Mouse (Mus musculus) bone marrow, adult 2 months (tissue): Measurements from ENCODE around the gene B3gnt2.

ENCODE experiments used
- CTCF ChIP-seq: fragments of 200-500 bp; IDR thresholded peaks from 2 replicates; pipeline ENCODE4 v1.5.1; 2011; ENCODE audit warnings: low read length, control low read depth; ENCODE audit not compliant: control insufficient read depth, insufficient read depth
- POLR2A ChIP-seq: fragments of 200-500 bp; IDR thresholded peaks from 2 replicates; pipeline ENCODE4 v1.6.1; 2011; ENCODE audit warnings: low read depth, mild to moderate bottlenecking, control low read depth, low read length, borderline replicate concordance; ENCODE audit not compliant: control insufficient read depth

- TF ChIP-seq POLR2A (no peak), CTCF (no peak)
Measured at GRCm38 (mm10) chr11:22811413-22811812, 49.3 kb downstream of the B3gnt2 start.
